Mouse (Mus musculus) spleen, postnatal 14 days (tissue): Measurements from ENCODE around the gene Odf3l2.

Source experiments
- DNase-seq, 2 experiments: peaks; one replicate each; pipeline ENCODE4 v3.0.0; 2021 to 2022; ENCODE audit warnings: low spot score in 2 of 2

Odf3l2 gene

GRCm38 (mm10) chr10:79645711-79646110, at the start of gene Odf3l2:
Gene Odf3l2 (minus strand): TSS chr10:79645738.
- DNase-seq = no peak

GRCm38 (mm10) chr10:79694379-79694655, 48.8 kb upstream of the Odf3l2 start:
- no peak for DNase-seq

- no peak for DNase-seq
Measured at GRCm38 (mm10) chr10:79693580-79694378, 48.2 kb upstream of the Odf3l2 start.

DNA sequence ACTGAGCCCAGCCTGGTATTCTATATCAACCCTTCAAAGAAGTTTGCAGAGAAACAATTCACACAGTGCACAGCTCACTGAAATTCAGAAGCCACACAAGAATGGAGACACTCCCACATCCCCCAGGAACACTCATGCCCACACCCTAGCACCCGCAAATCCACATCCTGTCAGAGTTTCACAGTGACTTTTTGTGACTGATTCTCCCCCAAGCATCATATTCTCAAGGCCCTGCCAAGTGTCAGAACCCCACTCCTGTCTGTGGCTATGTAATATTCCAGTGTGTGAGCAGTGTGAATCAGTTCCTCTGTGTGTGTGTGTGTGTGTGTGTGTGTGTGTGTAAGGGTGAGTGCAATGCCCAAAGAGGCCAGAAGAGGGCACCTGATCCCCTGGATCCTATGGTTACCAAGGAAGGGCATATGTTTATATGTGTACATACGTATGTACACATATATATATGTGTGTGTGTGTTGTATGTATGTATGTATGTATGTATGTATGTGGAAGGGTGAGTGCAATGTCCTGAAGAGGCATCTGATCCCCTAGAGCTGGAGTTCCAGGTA, 46.5 kb upstream of the Odf3l2 start:
- no peak for DNase-seq

- DNase-seq = no peak
Measured at GRCm38 (mm10) chr10:79689178-79689577, 43.6 kb upstream of the Odf3l2 start.

DNA sequence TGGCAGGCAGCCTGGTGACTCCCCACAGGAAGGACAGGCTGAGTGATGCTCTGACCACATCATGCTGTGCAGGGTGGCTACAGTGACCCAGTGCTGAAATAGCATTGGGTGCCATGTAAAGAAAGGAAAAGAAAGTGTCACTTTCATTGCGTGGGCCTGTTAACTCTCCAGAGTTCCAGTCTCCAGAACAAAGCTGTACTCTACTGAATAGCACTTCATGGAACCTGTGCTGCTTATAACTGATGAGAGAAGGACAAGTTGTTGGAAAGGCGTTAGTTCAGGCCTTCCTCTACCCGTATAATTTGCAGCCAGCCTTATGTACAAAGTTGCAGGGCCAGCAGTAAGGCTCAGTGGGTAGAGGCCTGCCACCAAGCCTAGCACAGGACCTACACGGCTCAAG, 43.2 kb upstream of the Odf3l2 start, which contains the start of gene Gzmm:
Gzmm (plus strand) TSS at position 301 of the 400 bp plus-strand sequence.
- DNase-seq = no peak

- no peak for DNase-seq
Measured at GRCm38 (mm10) chr10:79687513-79687912, 42.0 kb upstream of the Odf3l2 start.

DNA sequence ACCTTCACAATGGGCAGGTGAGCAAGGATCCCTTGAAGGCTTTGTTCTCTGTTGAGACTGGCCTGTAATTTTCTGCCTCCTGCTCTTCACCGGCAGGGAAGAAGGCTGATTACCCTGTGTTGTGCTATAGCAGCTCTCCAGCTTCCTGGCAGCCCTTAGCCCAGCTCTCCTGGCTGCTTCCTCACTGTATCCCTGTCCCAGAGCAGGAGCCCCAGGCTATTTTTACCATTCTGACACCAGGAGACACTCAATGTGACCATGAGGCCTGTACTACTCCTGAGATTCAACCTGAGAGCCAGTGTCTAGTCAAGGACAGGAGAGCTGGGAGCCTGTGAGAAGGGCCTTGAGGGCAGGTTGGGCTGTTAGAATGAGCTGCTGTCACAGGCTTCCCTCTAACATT, 41.2 kb upstream of the Odf3l2 start:
- no peak for DNase-seq

GRCm38 (mm10) chr10:79686219-79686618, 40.7 kb upstream of the Odf3l2 start:
- DNase-seq = no peak

- DNase-seq = no peak
Measured at GRCm38 (mm10) chr10:79684770-79685600, 39.4 kb upstream of the Odf3l2 start.

GRCm38 (mm10) chr10:79683726-79684640, 38.4 kb upstream of the Odf3l2 start:
- no peak for DNase-seq

DNA sequence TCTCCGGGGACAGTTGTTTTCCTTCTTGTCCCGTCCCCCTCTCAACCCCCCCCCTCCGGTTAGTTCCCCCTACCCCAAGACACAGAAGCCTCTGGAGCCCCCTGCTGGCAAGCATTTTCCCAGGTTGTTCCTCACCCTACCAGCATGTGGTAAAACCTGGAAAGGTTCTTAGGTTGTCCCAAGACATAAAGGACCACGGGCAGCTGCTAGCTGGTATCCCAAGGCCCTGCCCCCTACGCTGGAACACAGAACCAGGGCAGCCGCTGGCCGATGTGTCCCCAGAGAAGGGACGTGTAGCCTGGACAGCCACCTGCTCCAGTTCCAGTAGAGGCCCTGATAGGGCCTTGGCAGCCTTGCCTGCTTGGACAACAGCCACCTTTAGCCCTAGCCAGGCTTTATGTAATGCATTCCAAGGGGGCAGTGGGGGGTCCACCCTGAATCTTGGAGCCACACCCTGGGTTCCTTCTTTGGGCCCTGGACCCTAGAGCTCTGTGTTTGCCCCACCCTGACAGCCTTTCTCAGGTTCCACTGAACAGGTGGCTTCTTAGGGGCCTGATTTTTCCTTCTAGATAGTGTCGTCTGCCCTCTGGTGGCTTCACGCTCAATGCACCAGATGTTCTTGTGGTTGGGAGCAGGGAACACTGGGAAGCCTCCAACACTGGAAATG, 37.5 kb upstream of the Odf3l2 start:
- peak in 1 of 2 experiments; percentile 44 for DNase-seq

DNA sequence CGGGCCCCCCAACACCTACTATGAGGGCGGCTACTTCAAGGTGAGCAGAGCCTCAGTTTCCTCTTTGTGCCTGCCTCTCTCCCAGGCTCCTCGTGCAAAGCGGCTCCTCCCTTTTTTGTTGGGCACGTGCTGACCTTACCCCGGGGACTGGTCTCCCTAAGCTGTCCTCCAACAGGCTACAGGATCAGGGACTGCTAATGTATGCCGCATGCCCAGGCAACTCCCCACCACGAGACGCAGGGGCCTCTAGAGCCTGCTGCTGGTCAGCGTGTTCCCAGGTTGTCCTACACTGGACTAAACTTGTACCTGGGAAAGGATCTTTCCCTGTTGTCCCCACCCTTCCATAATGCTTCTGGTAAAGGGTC, 37.0 kb upstream of the Odf3l2 start:
- no peak for DNase-seq

GRCm38 (mm10) chr10:79681591-79682245, 36.2 kb upstream of the Odf3l2 start, which contains the start of gene Cdc34:
Gene Cdc34 (plus strand): TSS chr10:79682195.
- DNase-seq = peak; percentile 97

DNA sequence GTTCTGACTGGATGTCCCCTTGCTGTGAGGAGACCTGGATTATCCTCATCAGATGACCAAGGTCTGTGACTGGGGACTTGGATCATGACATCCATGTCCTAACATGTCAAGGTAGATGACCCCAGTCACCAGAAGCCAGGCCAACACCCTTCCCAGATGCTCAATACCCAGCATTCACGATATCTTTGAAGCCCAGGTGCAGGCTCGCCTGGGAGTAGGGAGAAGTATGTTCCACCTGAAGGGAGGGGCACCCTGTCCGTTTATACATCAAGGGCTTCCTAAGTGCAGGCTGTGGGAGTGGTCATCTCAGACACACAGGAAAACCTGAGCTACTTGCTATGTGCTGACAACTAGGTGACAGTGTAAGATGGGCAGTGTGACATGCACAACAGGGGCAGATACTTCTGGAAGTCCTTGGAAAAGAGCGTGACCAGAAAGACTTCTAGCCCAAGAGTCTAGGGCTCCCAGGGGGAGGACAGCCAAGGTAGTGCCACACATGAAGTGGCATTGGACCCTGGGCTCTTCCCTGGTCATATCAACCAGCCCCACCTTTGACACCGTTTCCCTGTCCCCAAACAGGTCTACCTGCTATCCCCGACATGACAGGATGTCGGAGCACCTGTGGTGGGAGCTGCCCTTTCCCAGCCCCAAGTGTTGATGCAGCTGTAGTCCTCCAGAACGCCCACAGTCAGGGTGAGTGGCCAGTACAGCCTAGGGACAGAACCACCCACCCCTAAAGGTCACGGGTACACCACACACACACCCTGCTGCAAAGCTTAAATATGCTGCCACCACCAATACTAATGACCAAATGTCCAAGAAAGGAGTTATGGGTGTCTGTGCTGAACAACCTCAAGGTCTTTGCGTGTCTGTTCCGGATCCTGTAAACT, 35.3 kb upstream of the Odf3l2 start:
- no peak for DNase-seq

- no peak for DNase-seq
Measured at GRCm38 (mm10) chr10:79675346-79676035, 30.0 kb upstream of the Odf3l2 start.

DNA sequence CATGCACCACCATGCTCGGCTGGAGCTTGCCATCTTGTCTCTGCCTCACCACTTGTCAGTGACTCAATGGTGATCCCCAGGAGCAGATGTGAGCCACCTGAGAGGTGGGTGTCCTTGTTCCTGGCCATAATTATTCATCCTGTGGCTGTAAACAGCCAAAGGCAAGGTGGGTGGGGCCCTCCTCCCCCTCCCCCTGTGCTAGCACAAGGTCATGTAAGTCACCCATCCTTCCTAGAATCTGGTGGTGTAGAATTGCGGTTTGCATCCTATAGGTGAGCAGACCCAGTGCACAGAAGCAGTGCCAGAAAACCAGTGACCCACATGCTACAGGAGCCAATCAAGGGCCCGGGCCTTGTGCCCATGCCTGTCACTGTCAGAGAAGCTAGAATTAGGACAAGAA, 27.5 kb upstream of the Odf3l2 start:
- DNase-seq = no peak

- no peak for DNase-seq
Measured at GRCm38 (mm10) chr10:79672088-79672455, 26.5 kb upstream of the Odf3l2 start.
